Mouse (Mus musculus) frontal cortex, adult 2 months (tissue): Measurements from ENCODE around the gene Mat2b. TPM values are rescaled to one million over a fixed set of nuclear protein-coding genes. Genes with fewer than 3 reads are reported as not detected.

Experiments used
- DNase-seq, 2 experiments: peaks; one replicate each; pipeline ENCODE4 v3.0.0; 2022; ENCODE audit warnings: low spot score in 1 of 2; ENCODE audit errors: extremely low spot score in 1 of 2
- polyA plus RNA-seq: library from polyadenylated mRNA; depleted of rRNA; stranded (reverse); fragments of >200 nt; gene quantifications from 2 replicates; pipeline ENCODE4 v1.2.3, GENCODE M21; 2012; rRNA removed

Gene Mat2b
- polyA plus RNA-seq, 1 experiment = 138 TPM

GRCm38 (mm10) chr11:40675014-40675730 lies 19.8 kb downstream of the Mat2b start:
- DNase-seq = peak in 1 of 2 experiments; percentile 61

- no peak for DNase-seq
Measured at GRCm38 (mm10) chr11:40649726-40650445, 45.1 kb downstream of the Mat2b start.

GRCm38 (mm10) chr11:40647246-40647645 lies 47.8 kb downstream of the Mat2b start:
- DNase-seq = peak; percentile 49 to 54

Other genes starting within 250 kb of the Mat2b start
- 0.71 and 0.76 TPM in 2 replicates for gene Hmmr, start 38.2 kb upstream of the Mat2b start, polyA plus RNA-seq
- 17.4 and 25.3 TPM in 2 replicates for gene Nudcd2, start 38.5 kb upstream of the Mat2b start, polyA plus RNA-seq
- 31.0 and 31.2 TPM in 2 replicates for gene Ccng1, start 60.1 kb upstream of the Mat2b start, polyA plus RNA-seq